Mouse (Mus musculus) CD4-positive, CD25-positive, alpha-beta regulatory T cell, adult 4 months (primary cell): ENCODE data around the gene Olfr878. TPM values are rescaled to one million over a fixed set of nuclear protein-coding genes. Genes with fewer than 3 reads are reported as not detected.

Source experiments
- ATAC-seq: one replicate; pipeline ENCODE4 v1.8.0; 2017
- polyA plus RNA-seq, 2 experiments: library from polyadenylated mRNA; unstranded; fragments of 100-300 nt; shearing (Covaris generic); gene quantifications; one replicate each; pipeline ENCODE4 v1.2.1; 2017

The Olfr878 gene
- under 1 TPM in 1 of 2 experiments, not detected in 1; 0.17 TPM for polyA plus RNA-seq

DNA sequence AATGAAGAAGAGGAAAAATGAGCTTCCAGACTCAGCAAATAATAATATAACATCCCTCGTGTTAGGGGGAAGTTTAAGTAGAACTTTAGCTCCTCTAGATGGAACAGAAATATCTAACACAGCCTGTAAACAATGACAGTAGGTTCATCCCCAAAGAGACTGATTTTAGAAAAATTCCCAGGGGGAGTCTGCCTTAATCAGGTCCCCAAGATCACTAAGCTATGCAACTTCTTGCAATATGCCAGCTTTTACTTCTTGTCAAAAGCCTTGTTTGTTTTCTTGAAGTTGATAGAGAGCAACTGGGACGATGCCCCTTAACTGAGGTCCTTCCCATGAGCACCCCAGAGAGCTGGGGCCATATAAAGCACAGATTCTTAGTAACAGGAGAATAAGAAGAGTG, at the start of gene Olfr878:
Gene Olfr878 (plus strand): TSS at position 301 of the 400 bp plus-strand sequence.
- no peak for ATAC-seq

DNA sequence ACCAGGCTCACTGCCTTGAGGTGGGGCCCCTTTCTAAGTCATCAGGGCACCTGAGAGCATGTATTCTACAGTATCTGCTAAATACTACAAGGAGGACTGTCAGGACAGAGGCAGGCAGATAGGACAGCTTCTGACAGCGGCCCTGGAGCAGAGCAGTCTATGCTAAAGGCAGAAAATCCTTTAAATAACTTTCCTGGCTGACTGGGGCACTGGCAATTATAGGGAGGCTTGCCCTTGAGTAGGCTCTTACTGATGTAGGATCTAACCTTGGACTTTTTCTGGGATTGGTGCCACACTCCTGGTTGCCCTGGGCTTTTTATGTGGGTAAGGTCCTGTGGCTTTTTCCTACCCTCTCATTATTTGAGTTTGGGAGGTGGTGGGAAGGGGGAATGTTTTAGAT, 47.4 kb upstream of the Olfr878 start:
- ATAC-seq = no peak

DNA sequence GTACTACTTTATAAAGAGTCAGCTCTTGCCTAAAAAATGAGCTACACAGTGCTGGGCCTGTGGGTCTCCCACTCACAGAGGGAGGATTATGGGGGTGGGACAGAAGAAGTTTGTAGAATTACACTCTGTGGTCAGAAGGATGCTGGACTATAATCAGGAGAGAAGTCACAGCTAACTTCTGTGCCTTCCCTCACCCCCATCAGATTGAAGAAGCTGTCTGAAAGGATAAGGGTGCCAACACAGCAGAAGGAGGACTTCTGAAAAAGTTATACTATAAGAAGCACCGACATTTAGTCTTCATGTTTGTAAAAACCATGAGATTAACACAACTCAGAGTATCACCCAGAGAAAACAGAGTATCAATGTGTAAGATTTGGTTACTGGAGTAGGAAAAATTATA, 46.5 kb upstream of the Olfr878 start:
- ATAC-seq = no peak

DNA sequence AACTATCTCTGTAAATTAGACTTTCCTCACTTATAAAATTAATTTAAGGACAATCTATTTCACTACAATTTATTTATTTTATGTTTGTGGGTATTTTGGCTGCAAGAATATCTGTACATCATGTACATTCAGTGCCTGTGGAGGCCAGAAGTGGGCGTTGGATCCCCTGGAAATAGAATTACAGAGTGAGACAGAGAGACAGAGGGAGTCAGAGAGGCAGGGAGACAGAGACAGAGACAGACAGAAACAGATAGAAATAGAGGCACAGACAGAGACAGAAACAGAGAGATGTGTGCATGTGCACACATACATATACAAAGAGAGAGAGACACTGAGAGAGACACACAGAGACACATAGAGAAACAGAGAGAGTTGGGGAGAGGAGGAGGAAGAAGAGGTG, 46.1 kb upstream of the Olfr878 start:
- no peak for ATAC-seq

DNA sequence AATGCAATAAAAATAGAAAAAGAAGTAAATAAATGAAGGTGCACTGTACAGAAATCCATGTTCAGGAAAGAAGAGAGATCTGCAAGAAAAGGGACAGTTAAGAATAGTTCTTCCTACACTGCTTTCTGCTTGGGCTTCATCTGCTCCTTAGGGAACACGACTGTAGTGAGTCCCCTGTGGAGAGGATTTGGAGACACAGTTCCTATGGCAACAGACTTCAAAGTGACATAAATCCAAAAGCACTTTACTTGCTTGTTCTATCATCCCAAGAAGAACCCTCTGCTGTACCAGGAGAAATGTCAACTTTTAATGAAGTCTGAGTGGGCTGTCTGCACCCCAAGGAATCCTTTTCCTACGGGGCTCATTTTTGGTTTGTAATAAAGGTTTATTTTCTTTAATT, 26.7 kb upstream of the Olfr878 start:
- ATAC-seq = no peak

DNA sequence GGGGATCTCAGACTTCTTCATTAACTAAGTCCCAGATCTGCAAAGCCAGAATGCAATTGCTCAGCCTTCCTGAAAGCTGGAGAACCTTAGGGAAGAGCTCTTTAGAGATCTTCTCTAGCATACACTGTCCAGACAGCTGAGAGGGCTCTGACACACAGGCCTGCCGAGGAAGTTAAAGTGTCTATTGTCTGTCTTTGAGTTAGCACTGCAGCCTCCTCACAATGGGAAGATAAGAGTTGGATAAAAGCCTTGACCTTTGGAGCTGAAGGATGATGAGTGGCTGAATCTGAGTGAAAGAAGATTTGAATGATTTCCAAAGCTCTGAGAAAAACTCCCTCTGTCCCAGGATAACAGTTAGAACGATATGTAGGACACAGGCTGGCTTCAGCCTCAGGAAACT, 21.0 kb upstream of the Olfr878 start, which contains the start of gene Olfr145:
Gene Olfr145 (plus strand): TSS at position 64 of the 400 bp plus-strand sequence.
- ATAC-seq = no peak

DNA sequence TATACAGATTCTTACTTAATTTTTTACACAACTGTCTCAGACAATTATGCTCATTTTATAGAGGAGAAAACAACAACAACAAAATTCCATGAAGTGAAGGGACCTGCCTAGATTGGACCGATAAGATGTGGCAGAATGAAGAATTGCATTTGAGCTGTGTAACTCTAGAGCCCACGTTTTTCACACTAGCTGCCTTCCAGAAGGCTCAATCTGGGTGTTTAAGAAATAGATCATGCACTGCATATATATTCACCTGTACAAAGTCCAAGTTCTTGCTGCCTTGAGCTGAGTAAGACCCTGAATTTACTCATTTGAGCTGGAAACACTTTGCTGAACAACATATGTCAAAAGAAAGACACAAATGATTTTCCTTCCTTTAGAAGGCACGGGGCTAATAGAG, 12.1 kb upstream of the Olfr878 start:
- no peak for ATAC-seq

DNA sequence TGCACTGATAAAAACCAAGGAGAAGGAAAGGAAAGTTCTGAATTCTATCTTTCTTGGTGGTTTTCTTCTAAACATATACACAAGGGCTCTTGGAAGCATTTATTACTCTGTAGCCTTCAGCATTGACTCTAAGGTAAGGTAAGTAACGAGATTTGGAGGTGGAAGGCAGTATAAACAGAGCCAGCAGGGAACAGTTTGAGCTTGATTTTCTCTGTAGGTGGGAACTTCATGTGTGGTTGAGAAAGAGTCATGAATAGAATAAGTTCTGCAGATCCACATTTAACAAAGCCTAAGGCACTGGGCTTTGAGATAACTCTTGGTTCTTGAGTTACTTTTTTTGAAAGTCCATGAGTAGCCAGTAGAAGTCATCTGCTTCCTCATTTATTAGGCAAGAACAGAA, 378 bp downstream of the Olfr878 start:
- no peak for ATAC-seq

DNA sequence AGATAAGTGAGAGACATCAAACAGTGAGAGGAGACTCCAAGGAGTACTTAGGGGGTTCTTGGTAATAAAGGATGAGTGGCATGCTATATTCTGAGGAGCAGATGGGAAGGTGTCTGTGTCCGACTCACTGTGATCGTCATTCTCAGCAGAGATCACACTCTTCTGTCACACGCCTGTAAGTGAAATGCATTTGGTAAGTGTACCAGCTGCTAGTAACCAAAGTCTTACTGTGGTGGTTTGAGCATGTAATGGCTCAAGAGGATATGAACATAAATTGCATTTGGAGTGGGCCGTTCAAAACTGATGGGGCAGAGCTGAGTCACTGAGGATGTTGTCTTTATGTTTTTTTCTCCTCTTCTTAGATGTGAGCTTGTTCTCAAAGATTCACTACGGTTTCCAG, 6.6 kb downstream of the Olfr878 start:
- no peak for ATAC-seq

DNA sequence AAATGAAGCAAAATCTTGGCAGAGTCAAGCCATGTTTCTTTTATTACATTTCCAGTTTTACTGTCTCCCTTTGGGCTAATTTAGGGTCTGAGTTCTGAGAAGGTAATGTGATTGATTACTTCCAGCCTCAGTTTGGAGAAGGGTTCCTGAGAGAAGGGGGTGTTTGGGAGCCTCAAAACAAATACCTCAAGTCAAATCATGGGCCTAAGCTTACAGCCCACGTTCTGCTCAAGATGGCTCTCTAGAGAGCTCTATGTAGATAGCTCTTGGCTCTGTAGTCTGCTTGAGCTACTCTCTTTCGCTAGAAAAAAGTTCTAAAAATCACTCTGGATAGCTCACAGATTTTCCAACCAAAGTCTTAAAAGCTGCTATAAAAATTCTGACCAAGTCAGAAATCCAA, 7.8 kb downstream of the Olfr878 start:
- ATAC-seq = no peak

DNA sequence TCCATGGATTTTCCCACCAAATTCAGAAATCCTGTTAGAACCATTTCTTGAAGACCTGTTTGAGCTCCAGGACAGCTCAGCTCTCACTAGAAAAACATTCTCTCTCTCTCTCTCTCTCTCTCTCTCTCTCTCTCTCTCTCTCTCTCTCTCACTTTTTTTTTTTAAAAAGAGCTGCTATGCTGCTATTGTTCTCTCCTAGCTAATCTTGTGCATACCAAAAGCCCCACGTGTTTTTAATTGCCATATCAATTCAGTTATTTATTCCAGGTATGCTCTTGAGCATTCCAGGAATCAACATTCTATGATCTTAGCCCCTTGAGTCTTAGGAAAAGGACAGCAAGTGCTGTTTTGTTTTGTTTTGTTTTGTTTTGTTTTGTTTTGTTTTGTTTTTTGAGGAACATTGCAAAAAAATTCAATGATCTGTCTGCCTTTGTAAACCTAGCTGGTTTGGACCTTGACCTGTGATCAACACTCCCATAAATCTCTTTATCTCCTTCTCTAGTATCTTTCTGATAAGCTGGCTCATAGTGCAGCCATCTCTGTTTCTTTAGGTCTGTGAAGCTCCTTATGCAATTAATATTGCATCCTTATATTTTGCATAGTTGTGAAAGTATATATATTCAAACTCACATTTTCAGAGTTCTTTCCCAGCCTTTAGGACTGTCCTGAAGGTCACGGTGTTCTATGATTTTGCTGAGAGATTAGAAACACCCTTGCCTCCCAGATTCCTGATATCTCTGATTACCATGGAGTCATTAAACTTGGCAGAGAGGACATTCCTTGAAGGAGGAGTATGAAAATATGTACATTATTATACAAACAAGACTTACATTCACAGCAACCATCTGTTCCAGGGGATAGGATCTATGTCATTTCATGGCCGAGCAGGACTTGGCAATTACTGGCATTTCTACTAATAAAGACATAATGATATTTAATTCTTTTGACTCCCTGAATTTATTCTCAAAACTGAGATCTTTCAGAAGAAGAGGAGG, 8.7 kb downstream of the Olfr878 start:
- ATAC-seq = no peak

DNA sequence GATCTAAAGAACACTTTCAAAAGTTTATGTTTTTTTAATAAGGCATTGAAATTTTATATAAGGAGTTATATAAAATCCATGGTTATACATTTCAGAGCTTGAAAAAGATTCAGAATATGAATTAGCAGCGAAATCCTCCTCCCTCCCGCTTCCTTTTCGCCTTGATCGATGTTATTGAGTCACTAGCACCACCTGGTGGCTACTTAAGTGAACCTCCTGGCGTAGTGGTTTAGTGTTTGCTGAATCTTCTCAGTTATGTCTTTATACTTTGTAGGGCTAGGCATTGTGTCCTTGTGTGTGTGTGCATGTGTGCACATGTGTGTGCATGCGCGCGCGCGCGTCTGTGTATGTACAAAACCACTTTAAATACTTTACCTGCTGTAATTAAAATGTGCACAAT, 14.9 kb downstream of the Olfr878 start:
- ATAC-seq = no peak

DNA sequence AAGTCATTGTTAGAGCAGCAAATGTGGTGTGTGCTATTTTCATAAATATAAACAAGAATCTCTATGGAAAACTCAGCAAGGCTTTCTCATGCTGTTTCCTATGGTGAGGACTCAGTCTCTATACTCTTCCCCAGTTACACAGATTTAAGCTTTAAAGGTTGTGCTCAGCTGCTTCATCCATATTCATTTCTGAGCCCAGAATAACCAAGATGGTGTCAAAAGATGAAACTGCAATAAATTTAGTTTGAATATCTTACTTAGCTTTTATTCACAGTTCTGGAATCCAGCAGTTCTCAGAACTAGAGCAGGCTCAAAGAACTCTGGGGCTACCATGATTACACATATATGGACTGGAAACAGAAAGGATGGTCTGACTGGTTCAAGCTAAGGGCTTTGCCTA, 16.5 kb downstream of the Olfr878 start:
- ATAC-seq = no peak

DNA sequence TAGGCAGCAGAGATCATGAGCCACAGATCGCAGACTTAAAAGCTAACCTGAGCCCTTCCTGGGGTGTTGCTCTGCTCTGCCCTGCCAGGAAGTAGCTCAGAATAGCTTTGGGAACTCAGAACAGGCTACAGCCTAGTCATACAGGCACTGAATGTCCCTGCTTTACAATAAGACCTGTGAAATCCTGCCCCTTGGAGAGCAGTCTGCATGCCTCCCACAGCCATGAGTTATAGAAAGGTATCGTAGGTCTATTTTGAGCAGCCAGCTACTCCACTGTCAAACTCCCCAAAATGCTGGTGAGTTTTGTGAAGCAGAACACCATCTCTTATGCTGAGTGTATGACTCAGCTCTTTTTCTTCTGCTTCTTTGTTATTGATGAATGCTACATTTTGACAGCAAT, 23.5 kb downstream of the Olfr878 start:
- no peak for ATAC-seq

Other genes starting within 250 kb of the Olfr878 start
- gene Panx3, start 248.6 kb upstream of the Olfr878 start, polyA plus RNA-seq = not detected
- under 1 TPM in 1 of 2 experiments, not detected in 1; 0.13 TPM for gene Olfr160, start 201.6 kb upstream of the Olfr878 start, polyA plus RNA-seq
- gene Olfr874, start 172.7 kb upstream of the Olfr878 start, polyA plus RNA-seq = not detected
- gene Olfr875, start 146.0 kb upstream of the Olfr878 start, polyA plus RNA-seq = not detected
- not detected for gene Olfr876, start 114.8 kb upstream of the Olfr878 start, polyA plus RNA-seq
- not detected for gene Olfr877, start 63.6 kb upstream of the Olfr878 start, polyA plus RNA-seq
- gene Olfr145, start 21.1 kb upstream of the Olfr878 start, polyA plus RNA-seq = not detected
- not detected for gene Olfr881, start 74.0 kb downstream of the Olfr878 start, polyA plus RNA-seq
- not detected for gene Olfr883, start 108.0 kb downstream of the Olfr878 start, polyA plus RNA-seq
- not detected for gene Olfr884, start 128.7 kb downstream of the Olfr878 start, polyA plus RNA-seq
- gene Olfr885, start 143.5 kb downstream of the Olfr878 start, polyA plus RNA-seq = not detected
- not detected for gene Olfr887, start 166.2 kb downstream of the Olfr878 start, polyA plus RNA-seq
- gene Olfr888, start 190.3 kb downstream of the Olfr878 start, polyA plus RNA-seq = not detected
- under 1 TPM in 1 of 2 experiments, not detected in 1; 0.11 TPM for gene Olfr889, start 197.4 kb downstream of the Olfr878 start, polyA plus RNA-seq
- gene Olfr890, start 224.7 kb downstream of the Olfr878 start, polyA plus RNA-seq = under 1 TPM in 1 of 2 experiments, not detected in 1; 0.24 TPM